Mouse (Mus musculus): Measurements from ENCODE around the gene Clpb. TPM values are rescaled to one million over a fixed set of nuclear protein-coding genes. Genes with fewer than 3 reads are reported as not detected.

Gene Clpb
- polyA plus RNA-seq, 1 experiment from 2014 or later, result 60.0 TPM

- 35% methylated on average over 1 of the region's 1 CpGs for WGBS
- no peak overlapping the region for H3K4me2 ChIP-seq
- H3K4me1 ChIP-seq, result peaks cover 5% of the 10 kb centered on the region; the same call in 1 of the 2 replicates
- no peak overlapping the region for H3K9ac ChIP-seq
- peak overlapping the region; percentile 56 for H3K27ac ChIP-seq
- no peaks in the 10 kb centered on the region for H3K27me3 ChIP-seq
- ATAC-seq (ENCODE audit: borderline replicate concordance, extremely low read depth, low FRiP score, low TSS enrichment), result no peak
- no peak overlapping the region for H3K4me3 ChIP-seq
- H3K9me3 ChIP-seq, result no peaks in the 10 kb centered on the region
- no peaks in the 10 kb centered on the region for H3K36me3 ChIP-seq
Observed at GRCm38 (mm10) chr7:101739602-101740001, 76.2 kb downstream of the Clpb start.

- H3K9ac ChIP-seq, result no peak overlapping the region
- H3K9me3 ChIP-seq, result no peaks in the 10 kb centered on the region
- H3K27ac ChIP-seq, result no peak overlapping the region
- no peak for ATAC-seq (ENCODE audit: borderline replicate concordance, extremely low read depth, low FRiP score, low TSS enrichment)
- no peak overlapping the region for H3K4me3 ChIP-seq
- 53% methylated on average over 4 of the region's 4 CpGs for WGBS
- no peaks in the 10 kb centered on the region for H3K27me3 ChIP-seq
- H3K4me2 ChIP-seq, result no peak overlapping the region
- H3K4me1 ChIP-seq, result peaks cover 5% of the 10 kb centered on the region; the same call in 1 of the 2 replicates
- no peaks in the 10 kb centered on the region for H3K36me3 ChIP-seq
Observed at GRCm38 (mm10) chr7:101743487-101743886, 80.1 kb downstream of the Clpb start.

- H3K4me2 ChIP-seq, result no peak overlapping the region
- H3K9ac ChIP-seq, result no peak overlapping the region
- no peaks in the 10 kb centered on the region for H3K36me3 ChIP-seq
- H3K27me3 ChIP-seq, result no peaks in the 10 kb centered on the region
- peaks cover 5% of the 10 kb centered on the region; the same call in 1 of the 2 replicates for H3K4me1 ChIP-seq
- 48% methylated on average over 12 of the region's 12 CpGs for WGBS
- H3K4me3 ChIP-seq, result no peak overlapping the region
- no peak overlapping the region for H3K27ac ChIP-seq
- peak; percentile 49; the same call in 1 of the 2 replicates for ATAC-seq (ENCODE audit: borderline replicate concordance, extremely low read depth, low FRiP score, low TSS enrichment)
- H3K9me3 ChIP-seq, result no peaks in the 10 kb centered on the region
Observed at GRCm38 (mm10) chr7:101746559-101747334, 83.3 kb downstream of the Clpb start.

GRCm38 (mm10) chr7:101750268-101750667 is 86.8 kb downstream of the Clpb start:
- Histone ChIP-seq H3K36me3 (0 out of 2 replicates have a peak, but pooled peaks cover 4% of the 10 kb centered on the region), H3K9ac (no peak overlapping the region), H3K27me3 (no peaks in the 10 kb centered on the region), H3K27ac (no peak overlapping the region), H3K4me3 (no peak overlapping the region), H3K9me3 (no peaks in the 10 kb centered on the region), H3K4me1 (no peaks in the 10 kb centered on the region), H3K4me2 (no peak overlapping the region)
- ATAC-seq (ENCODE audit: borderline replicate concordance, extremely low read depth, low FRiP score, low TSS enrichment), result no peak
- WGBS, result 77% methylated on average over 2 of the region's 2 CpGs

- Histone ChIP-seq H3K36me3 (0 out of 2 replicates have a peak, but pooled peaks cover 4% of the 10 kb centered on the region), H3K4me3 (no peak overlapping the region), H3K27ac (no peak overlapping the region), H3K4me2 (no peak overlapping the region), H3K9me3 (no peaks in the 10 kb centered on the region), H3K9ac (no peak overlapping the region), H3K27me3 (no peaks in the 10 kb centered on the region), H3K4me1 (no peaks in the 10 kb centered on the region)
- 82% methylated on average over 3 of the region's 3 CpGs for WGBS
- no peak for ATAC-seq (ENCODE audit: borderline replicate concordance, extremely low read depth, low FRiP score, low TSS enrichment)
Observed at GRCm38 (mm10) chr7:101752346-101752745, 88.9 kb downstream of the Clpb start.

GRCm38 (mm10) chr7:101753492-101753891 is 90.1 kb downstream of the Clpb start:
- 93% methylated on average over 5 of the region's 5 CpGs for WGBS
- Histone ChIP-seq H3K4me3 (no peak overlapping the region), H3K27me3 (no peaks in the 10 kb centered on the region), H3K4me2 (no peak overlapping the region), H3K9me3 (no peaks in the 10 kb centered on the region), H3K9ac (no peak overlapping the region), H3K36me3 (0 out of 2 replicates have a peak, but pooled peaks cover 4% of the 10 kb centered on the region), H3K4me1 (no peaks in the 10 kb centered on the region), H3K27ac (no peak overlapping the region)
- ATAC-seq (ENCODE audit: borderline replicate concordance, extremely low read depth, low FRiP score, low TSS enrichment), result no peak

- no peak overlapping the region for H3K27ac ChIP-seq
- WGBS, result 81% methylated on average over 2 of the region's 2 CpGs
- no peaks in the 10 kb centered on the region for H3K4me1 ChIP-seq
- ATAC-seq (ENCODE audit: borderline replicate concordance, extremely low read depth, low FRiP score, low TSS enrichment), result no peak
- 0 out of 2 replicates have a peak, but pooled peaks cover 4% of the 10 kb centered on the region for H3K36me3 ChIP-seq
- no peaks in the 10 kb centered on the region for H3K9me3 ChIP-seq
- H3K27me3 ChIP-seq, result no peaks in the 10 kb centered on the region
- H3K4me2 ChIP-seq, result no peak overlapping the region
- no peak overlapping the region for H3K9ac ChIP-seq
- H3K4me3 ChIP-seq, result no peak overlapping the region
Observed at GRCm38 (mm10) chr7:101754416-101754815, 91.0 kb downstream of the Clpb start.

- 93% methylated on average over 6 of the region's 6 CpGs for WGBS
- no peaks in the 10 kb centered on the region for H3K4me1 ChIP-seq
- H3K36me3 ChIP-seq, result 0 out of 2 replicates have a peak, but pooled peaks cover 4% of the 10 kb centered on the region
- no peaks in the 10 kb centered on the region for H3K9me3 ChIP-seq
- no peak overlapping the region for H3K27ac ChIP-seq
- no peak overlapping the region for H3K4me2 ChIP-seq
- no peak overlapping the region for H3K4me3 ChIP-seq
- no peak overlapping the region for H3K9ac ChIP-seq
- no peaks in the 10 kb centered on the region for H3K27me3 ChIP-seq
- no peak for ATAC-seq (ENCODE audit: borderline replicate concordance, extremely low read depth, low FRiP score, low TSS enrichment)
Observed at GRCm38 (mm10) chr7:101755301-101755700, 91.9 kb downstream of the Clpb start.

GRCm38 (mm10) chr7:101761899-101762780 is 98.7 kb downstream of the Clpb start:
- Histone ChIP-seq H3K4me1 (peaks cover 5% of the 10 kb centered on the region; the same call in 1 of the 2 replicates), H3K27me3 (no peaks in the 10 kb centered on the region), H3K4me2 (no peak overlapping the region), H3K4me3 (no peak overlapping the region), H3K27ac (0 out of 2 replicates have a peak overlapping the region, but pooled peaks have one; percentile 9), H3K36me3 (no peaks in the 10 kb centered on the region), H3K9me3 (no peaks in the 10 kb centered on the region), H3K9ac (no peak overlapping the region)
- WGBS, result 70% methylated on average over 11 of the region's 11 CpGs
- 0 out of 2 replicates have a peak, but pooled peaks have one; percentile 42 for ATAC-seq (ENCODE audit: borderline replicate concordance, extremely low read depth, low FRiP score, low TSS enrichment)

GRCm38 (mm10) chr7:101767335-101767907 is 104.0 kb downstream of the Clpb start:
- ATAC-seq (ENCODE audit: borderline replicate concordance, extremely low read depth, low FRiP score, low TSS enrichment), result no peak
- no peaks in the 10 kb centered on the region for H3K9me3 ChIP-seq
- H3K4me1 ChIP-seq, result peaks cover under 1% of the 10 kb centered on the region; the same call in 1 of the 2 replicates
- 65% methylated on average over 5 of the region's 5 CpGs for WGBS
- H3K27me3 ChIP-seq, result no peaks in the 10 kb centered on the region
- H3K36me3 ChIP-seq, result no peaks in the 10 kb centered on the region
- H3K9ac ChIP-seq, result no peak overlapping the region
- no peak overlapping the region for H3K4me3 ChIP-seq
- H3K27ac ChIP-seq, result no peak overlapping the region
- H3K4me2 ChIP-seq, result no peak overlapping the region

GRCm38 (mm10) chr7:101770051-101770450 is 106.6 kb downstream of the Clpb start:
- no peak overlapping the region for H3K27ac ChIP-seq
- H3K4me2 ChIP-seq, result no peak overlapping the region
- no peak for ATAC-seq (ENCODE audit: borderline replicate concordance, extremely low read depth, low FRiP score, low TSS enrichment)
- H3K36me3 ChIP-seq, result no peaks in the 10 kb centered on the region
- H3K4me3 ChIP-seq, result no peak overlapping the region
- H3K9me3 ChIP-seq, result no peaks in the 10 kb centered on the region
- H3K27me3 ChIP-seq, result no peaks in the 10 kb centered on the region
- H3K4me1 ChIP-seq, result no peaks in the 10 kb centered on the region
- 78% methylated on average over 7 of the region's 7 CpGs for WGBS
- no peak overlapping the region for H3K9ac ChIP-seq

Measured in lung, embryonic 15.5 days (tissue).